Mouse (Mus musculus): Measurements from ENCODE around the gene Gm29797. TPM values are rescaled to one million over a fixed set of nuclear protein-coding genes. Genes with fewer than 3 reads are reported as not detected.

The Gm29797 gene
- polyA plus RNA-seq (2014; fragmentation: Nextera tagmentation; extraction: Ambion mirVana) = 0.35 TPM in 1 of 2 replicates, not detected in the other

- no peak within 1 kb of the TSS for H3K4me3 ChIP-seq (ENCODE audit: low read depth, low read length)
- ATAC-seq (ENCODE audit: low FRiP score) = no peak
- no peak within 1 kb of the TSS for H3K27ac ChIP-seq (ENCODE audit: low read depth, low read length)
- WGBS = 69% methylated on average over 3 of the region's 3 CpGs
- H3K4me1 ChIP-seq (replicated peaks; ENCODE audit: control insufficient read depth, insufficient read depth, low read length) = no peaks in the 10 kb centered on the region
- no peaks in the 10 kb centered on the region for H3K27me3 ChIP-seq (ENCODE audit: control insufficient read depth, insufficient read depth, low read length)
- no peaks in the 10 kb centered on the region for H3K36me3 ChIP-seq (ENCODE audit: control insufficient read depth, insufficient read depth, low read length)
- H3K4me2 ChIP-seq (replicated peaks; ENCODE audit: low read depth, low read length) = no peak within 1 kb of the TSS
- H3K9ac ChIP-seq (ENCODE audit: low read depth, low read length) = no peak within 1 kb of the TSS
- DNase-seq (ENCODE audit: low spot score) = no peak
- no peaks in the 10 kb centered on the region for H3K9me3 ChIP-seq (ENCODE audit: control insufficient read depth, low read length)
These were observed at the start of gene Gm29797 for GRCm38 (mm10) chr2:181656734-181657133. Gene Gm29797, plus strand, starts transcription at chr2:181657034.

- no peak for DNase-seq (ENCODE audit: low spot score)
- no peak for ATAC-seq (ENCODE audit: low FRiP score)
- WGBS = 90% methylated on average over 5 of the region's 5 CpGs
- no peak overlapping the region for H3K9ac ChIP-seq (ENCODE audit: low read depth, low read length)
- H3K4me3 ChIP-seq (ENCODE audit: low read depth, low read length) = no peak overlapping the region
- H3K4me1 ChIP-seq (replicated peaks; ENCODE audit: control insufficient read depth, insufficient read depth, low read length) = no peaks in the 10 kb centered on the region
- no peaks in the 10 kb centered on the region for H3K9me3 ChIP-seq (ENCODE audit: control insufficient read depth, low read length)
- no peaks in the 10 kb centered on the region for H3K27me3 ChIP-seq (ENCODE audit: control insufficient read depth, insufficient read depth, low read length)
- no peak overlapping the region for H3K4me2 ChIP-seq (replicated peaks; ENCODE audit: low read depth, low read length)
- no peak overlapping the region for H3K27ac ChIP-seq (ENCODE audit: low read depth, low read length)
- peaks cover 15% of the 10 kb centered on the region for H3K36me3 ChIP-seq (ENCODE audit: control insufficient read depth, insufficient read depth, low read length)
These were observed 37.9 kb upstream of the Gm29797 start for GRCm38 (mm10) chr2:181618761-181619495.

- Histone ChIP-seq H3K36me3 (ENCODE audit: control insufficient read depth, insufficient read depth, low read length) (peaks cover 15% of the 10 kb centered on the region), H3K9me3 (ENCODE audit: control insufficient read depth, low read length) (no peaks in the 10 kb centered on the region), H3K27ac (ENCODE audit: low read depth, low read length) (no peak overlapping the region), H3K4me1 (replicated peaks; ENCODE audit: control insufficient read depth, insufficient read depth, low read length) (no peaks in the 10 kb centered on the region), H3K4me2 (replicated peaks; ENCODE audit: low read depth, low read length) (no peak overlapping the region), H3K27me3 (ENCODE audit: control insufficient read depth, insufficient read depth, low read length) (no peaks in the 10 kb centered on the region), H3K9ac (ENCODE audit: low read depth, low read length) (no peak overlapping the region), H3K4me3 (ENCODE audit: low read depth, low read length) (no peak overlapping the region)
- DNase-seq (ENCODE audit: low spot score) (peak; percentile 19), ATAC-seq (ENCODE audit: low FRiP score) (no peak)
These were observed 33.4 kb upstream of the Gm29797 start for GRCm38 (mm10) chr2:181623401-181623800.

GRCm38 (mm10) chr2:181628471-181628870 is 28.4 kb upstream of the Gm29797 start:
- no peak overlapping the region for H3K4me3 ChIP-seq (ENCODE audit: low read depth, low read length)
- H3K4me1 ChIP-seq (replicated peaks; ENCODE audit: control insufficient read depth, insufficient read depth, low read length) = no peaks in the 10 kb centered on the region
- H3K9me3 ChIP-seq (ENCODE audit: control insufficient read depth, low read length) = no peaks in the 10 kb centered on the region
- no peak overlapping the region for H3K4me2 ChIP-seq (replicated peaks; ENCODE audit: low read depth, low read length)
- no peak overlapping the region for H3K9ac ChIP-seq (ENCODE audit: low read depth, low read length)
- no peak overlapping the region for H3K27ac ChIP-seq (ENCODE audit: low read depth, low read length)
- ATAC-seq (ENCODE audit: low FRiP score) = no peak
- H3K27me3 ChIP-seq (ENCODE audit: control insufficient read depth, insufficient read depth, low read length) = no peaks in the 10 kb centered on the region
- H3K36me3 ChIP-seq (ENCODE audit: control insufficient read depth, insufficient read depth, low read length) = 0 out of 2 replicates have a peak, but pooled peaks cover 2% of the 10 kb centered on the region
- DNase-seq (ENCODE audit: low spot score) = no peak

GRCm38 (mm10) chr2:181632624-181633023 is 24.2 kb upstream of the Gm29797 start:
- Histone ChIP-seq H3K27me3 (ENCODE audit: control insufficient read depth, insufficient read depth, low read length) (no peaks in the 10 kb centered on the region), H3K4me3 (ENCODE audit: low read depth, low read length) (no peak overlapping the region), H3K9me3 (ENCODE audit: control insufficient read depth, low read length) (no peaks in the 10 kb centered on the region), H3K36me3 (ENCODE audit: control insufficient read depth, insufficient read depth, low read length) (peaks cover 13% of the 10 kb centered on the region; the same call in 1 of the 2 replicates), H3K4me1 (replicated peaks; ENCODE audit: control insufficient read depth, insufficient read depth, low read length) (no peaks in the 10 kb centered on the region), H3K9ac (ENCODE audit: low read depth, low read length) (no peak overlapping the region), H3K27ac (ENCODE audit: low read depth, low read length) (no peak overlapping the region), H3K4me2 (replicated peaks; ENCODE audit: low read depth, low read length) (no peak overlapping the region)
- ATAC-seq (ENCODE audit: low FRiP score) (no peak), DNase-seq (ENCODE audit: low spot score) (no peak)
- WGBS = 94% methylated on average over 6 of the region's 6 CpGs

DNA sequence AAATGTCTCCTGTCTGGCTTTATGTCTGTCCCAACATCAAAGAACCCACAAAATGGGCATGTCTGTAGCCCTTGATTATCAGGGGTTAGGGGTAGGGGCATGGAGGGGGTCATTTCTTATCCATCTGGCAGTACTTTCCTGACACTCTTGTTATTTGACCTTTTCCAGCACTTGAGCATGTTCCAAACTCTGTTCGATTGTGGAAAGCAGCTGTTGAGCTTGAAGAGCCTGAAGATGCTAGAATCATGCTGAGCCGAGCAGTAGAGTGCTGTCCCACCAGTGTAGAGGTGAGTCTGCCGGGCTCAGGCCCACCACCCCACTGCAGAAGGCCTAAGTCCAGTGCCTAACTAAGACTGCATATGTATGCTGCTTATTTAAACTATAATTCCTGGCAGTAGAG is 21.0 kb upstream of the Gm29797 start:
- ATAC-seq (ENCODE audit: low FRiP score) (no peak), DNase-seq (ENCODE audit: low spot score) (no peak)
- WGBS = 93% methylated on average over 3 of the region's 3 CpGs
- Histone ChIP-seq H3K9ac (ENCODE audit: low read depth, low read length) (no peak overlapping the region), H3K27me3 (ENCODE audit: control insufficient read depth, insufficient read depth, low read length) (no peaks in the 10 kb centered on the region), H3K9me3 (ENCODE audit: control insufficient read depth, low read length) (no peaks in the 10 kb centered on the region), H3K4me3 (ENCODE audit: low read depth, low read length) (no peak overlapping the region), H3K4me1 (replicated peaks; ENCODE audit: control insufficient read depth, insufficient read depth, low read length) (no peaks in the 10 kb centered on the region), H3K36me3 (ENCODE audit: control insufficient read depth, insufficient read depth, low read length) (peaks cover 14% of the 10 kb centered on the region; the same call in 1 of the 2 replicates), H3K4me2 (replicated peaks; ENCODE audit: low read depth, low read length) (no peak overlapping the region), H3K27ac (ENCODE audit: low read depth, low read length) (no peak overlapping the region)

DNA sequence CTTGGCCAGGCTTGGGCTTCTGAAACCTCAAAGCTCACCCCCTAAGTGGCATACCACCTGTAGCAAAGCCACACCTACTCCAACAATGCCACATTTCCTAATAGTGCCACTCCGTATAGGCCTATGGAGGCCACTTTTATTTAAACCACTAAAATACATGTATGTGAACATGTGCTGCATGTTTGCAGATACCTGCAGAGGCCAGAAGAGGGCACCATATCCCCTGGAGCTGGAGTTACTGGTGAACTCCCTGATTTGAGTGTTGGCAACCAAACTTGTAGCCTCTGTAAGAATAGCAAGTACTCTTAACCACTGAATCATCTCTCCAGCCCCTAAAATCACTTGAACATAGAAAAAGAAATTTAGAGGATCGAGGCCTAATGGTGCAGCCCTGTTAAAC is 12.5 kb upstream of the Gm29797 start:
- H3K36me3 ChIP-seq (ENCODE audit: control insufficient read depth, insufficient read depth, low read length) = peaks cover 6% of the 10 kb centered on the region; the same call in 1 of the 2 replicates
- no peak overlapping the region for H3K4me3 ChIP-seq (ENCODE audit: low read depth, low read length)
- no peak overlapping the region for H3K9ac ChIP-seq (ENCODE audit: low read depth, low read length)
- 84% methylated on average over 2 of the region's 2 CpGs for WGBS
- DNase-seq (ENCODE audit: low spot score) (peak; percentile 58), ATAC-seq (ENCODE audit: low FRiP score) (no peak)
- H3K4me1 ChIP-seq (replicated peaks; ENCODE audit: control insufficient read depth, insufficient read depth, low read length) = no peaks in the 10 kb centered on the region
- no peaks in the 10 kb centered on the region for H3K9me3 ChIP-seq (ENCODE audit: control insufficient read depth, low read length)
- no peaks in the 10 kb centered on the region for H3K27me3 ChIP-seq (ENCODE audit: control insufficient read depth, insufficient read depth, low read length)
- no peak overlapping the region for H3K27ac ChIP-seq (ENCODE audit: low read depth, low read length)
- no peak overlapping the region for H3K4me2 ChIP-seq (replicated peaks; ENCODE audit: low read depth, low read length)

DNA sequence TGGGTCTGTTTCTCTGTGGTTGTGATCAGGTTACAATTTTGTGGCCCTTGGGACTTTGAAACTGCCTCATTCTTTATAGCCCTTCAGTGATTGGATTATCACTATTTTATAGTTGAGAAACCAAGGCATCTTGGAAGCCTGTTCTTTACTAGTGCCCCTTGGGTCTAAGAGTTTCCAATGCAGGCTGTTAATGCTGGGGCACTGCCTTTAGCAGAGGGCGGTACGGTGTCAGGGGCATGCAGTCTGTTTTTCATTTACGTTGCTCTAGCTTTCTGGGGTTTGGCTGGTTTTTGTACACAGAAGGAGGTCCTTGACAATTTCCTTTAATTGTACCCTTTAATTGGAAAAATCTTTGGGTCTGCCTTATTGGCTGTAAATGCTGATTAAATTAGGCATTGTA is 11.2 kb upstream of the Gm29797 start:
- no peak for DNase-seq (ENCODE audit: low spot score)
- H3K9ac ChIP-seq (ENCODE audit: low read depth, low read length) = no peak overlapping the region
- no peaks in the 10 kb centered on the region for H3K27me3 ChIP-seq (ENCODE audit: control insufficient read depth, insufficient read depth, low read length)
- no peak overlapping the region for H3K4me3 ChIP-seq (ENCODE audit: low read depth, low read length)
- no peaks in the 10 kb centered on the region for H3K9me3 ChIP-seq (ENCODE audit: control insufficient read depth, low read length)
- no peaks in the 10 kb centered on the region for H3K4me1 ChIP-seq (replicated peaks; ENCODE audit: control insufficient read depth, insufficient read depth, low read length)
- H3K36me3 ChIP-seq (ENCODE audit: control insufficient read depth, insufficient read depth, low read length) = peaks cover 6% of the 10 kb centered on the region; the same call in 1 of the 2 replicates
- no peak overlapping the region for H3K4me2 ChIP-seq (replicated peaks; ENCODE audit: low read depth, low read length)
- no peak for ATAC-seq (ENCODE audit: low FRiP score)
- no peak overlapping the region for H3K27ac ChIP-seq (ENCODE audit: low read depth, low read length)
- 90% methylated on average over 3 of the region's 3 CpGs for WGBS
